Mouse (Mus musculus): ENCODE measurements at regions not wholly inside any gene's neighbourhood (a gene's known extent, or its start where the extent isn't known, plus 50 kb on each side); places are given as distances from the start of the nearest gene placed in this dataset.

DNA sequence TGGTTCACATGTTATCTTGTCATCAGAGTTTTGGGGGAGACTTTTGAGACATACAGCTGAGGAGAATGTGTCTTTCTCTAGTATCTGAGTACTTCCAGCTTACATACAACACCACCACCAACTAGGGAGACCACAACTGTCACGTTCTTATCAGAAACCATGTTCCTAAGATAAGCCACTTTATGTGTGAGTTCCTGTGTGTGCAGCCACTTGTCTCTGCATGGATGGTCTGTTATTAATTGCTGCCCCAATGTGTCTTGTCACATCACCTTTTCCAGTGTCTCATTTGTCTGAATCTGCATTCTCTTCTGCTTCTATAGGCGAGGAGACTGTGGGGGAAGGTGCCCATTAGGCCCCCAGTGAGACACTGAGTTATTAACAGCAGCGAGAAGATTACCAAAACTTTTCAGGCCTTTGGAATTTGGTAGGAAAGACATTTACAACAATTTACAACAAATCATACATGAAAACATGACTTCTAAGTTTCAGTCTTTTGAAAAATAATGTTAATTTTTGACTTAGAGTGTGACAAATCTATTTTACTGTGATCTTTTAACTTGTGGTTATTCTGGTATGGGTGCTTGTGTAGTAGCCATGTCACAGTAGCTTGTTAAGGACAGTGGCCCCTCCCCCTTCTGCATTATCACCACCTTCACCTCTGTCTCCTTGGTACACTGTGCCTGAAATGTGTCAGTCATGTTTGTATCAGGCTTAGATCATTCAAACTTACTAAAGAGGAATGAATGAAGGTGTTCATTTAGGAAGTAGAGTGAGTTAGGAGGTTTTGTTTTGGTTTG, 79.3 kb upstream of the Tet2 start:
- TF ChIP-seq CTCF (IDR thresholded peaks at IDR 0.05; ENCODE audit: insufficient read depth, low read depth, low read length) = no peak
- no peak for TF ChIP-seq POLR2A (IDR thresholded peaks at IDR 0.05; ENCODE audit: insufficient read depth, low read depth, low read length)

All from olfactory bulb, adult 2 months (tissue).